Mouse (Mus musculus): Measurements from ENCODE around the gene Phykpl. TPM values are rescaled to one million over a fixed set of nuclear protein-coding genes. Genes with fewer than 3 reads are reported as not detected.
"Not testable (repeated sequence)": the region's sequence is repeated elsewhere in the genome, so short reads cannot be mapped to it uniquely, and the experiment has no call there.

The Phykpl gene
- total RNA-seq, 4 experiments from 2014 or later: 27.2 to 39.4 (median 33.3) TPM

GRCm38 (mm10) chr11:51618894-51619408 is 34.4 kb downstream of the Phykpl start:
- DNase-seq: no peak

- DNase-seq: peak; percentile 97
These were observed 35.0 kb downstream of the Phykpl start, which contains the start of gene Nhp2 for GRCm38 (mm10) chr11:51619409-51620060. Gene Nhp2, plus strand, starts transcription at chr11:51619735.

GRCm38 (mm10) chr11:51620084-51620483 is 35.5 kb downstream of the Phykpl start:
- no peak for DNase-seq

GRCm38 (mm10) chr11:51621776-51622175 is 37.2 kb downstream of the Phykpl start:
- DNase-seq: no peak

GRCm38 (mm10) chr11:51622971-51623491 is 38.5 kb downstream of the Phykpl start:
- no peak for DNase-seq

GRCm38 (mm10) chr11:51625187-51625820 is 40.7 kb downstream of the Phykpl start:
- DNase-seq: no peak

- no peak for DNase-seq
These were observed 42.9 kb downstream of the Phykpl start for GRCm38 (mm10) chr11:51627425-51627824.

GRCm38 (mm10) chr11:51627907-51628306 is 43.4 kb downstream of the Phykpl start:
- DNase-seq: no peak

GRCm38 (mm10) chr11:51629651-51630314 is 45.2 kb downstream of the Phykpl start:
- DNase-seq: no peak

- DNase-seq: no peak
These were observed 47.7 kb downstream of the Phykpl start for GRCm38 (mm10) chr11:51632130-51632753.

GRCm38 (mm10) chr11:51633200-51633599 is 48.6 kb downstream of the Phykpl start:
- DNase-seq: not testable (repeated sequence)

GRCm38 (mm10) chr11:51633721-51634120 is 49.2 kb downstream of the Phykpl start:
- no peak for DNase-seq

- no peak for DNase-seq
These were observed 50.6 kb downstream of the Phykpl start for GRCm38 (mm10) chr11:51635127-51635524.

- peak; percentile 87 for DNase-seq
These were observed 51.2 kb downstream of the Phykpl start, which contains the start of gene Rmnd5b for GRCm38 (mm10) chr11:51635525-51636322. Gene Rmnd5b, minus strand, starts transcription at chr11:51635896.

GRCm38 (mm10) chr11:51636323-51636684 is 51.7 kb downstream of the Phykpl start:
- no peak for DNase-seq

- no peak for DNase-seq
These were observed 53.4 kb downstream of the Phykpl start for GRCm38 (mm10) chr11:51637971-51638414.

GRCm38 (mm10) chr11:51638497-51638896 is 53.9 kb downstream of the Phykpl start:
- DNase-seq: no peak

- no peak for DNase-seq
These were observed 56.2 kb downstream of the Phykpl start for GRCm38 (mm10) chr11:51640748-51641147.

GRCm38 (mm10) chr11:51643202-51643601 is 58.6 kb downstream of the Phykpl start:
- no peak for DNase-seq

GRCm38 (mm10) chr11:51643761-51644160 is 59.2 kb downstream of the Phykpl start:
- DNase-seq: no peak

GRCm38 (mm10) chr11:51644217-51644616 is 59.7 kb downstream of the Phykpl start:
- no peak for DNase-seq

- no peak for DNase-seq
These were observed 60.7 kb downstream of the Phykpl start for GRCm38 (mm10) chr11:51645293-51645692.

Data from adrenal gland, adult 8-10 months (tissue).